Comparison of ENCODE assay signal across 8 mouse cellular contexts in the genomic region with DNA sequence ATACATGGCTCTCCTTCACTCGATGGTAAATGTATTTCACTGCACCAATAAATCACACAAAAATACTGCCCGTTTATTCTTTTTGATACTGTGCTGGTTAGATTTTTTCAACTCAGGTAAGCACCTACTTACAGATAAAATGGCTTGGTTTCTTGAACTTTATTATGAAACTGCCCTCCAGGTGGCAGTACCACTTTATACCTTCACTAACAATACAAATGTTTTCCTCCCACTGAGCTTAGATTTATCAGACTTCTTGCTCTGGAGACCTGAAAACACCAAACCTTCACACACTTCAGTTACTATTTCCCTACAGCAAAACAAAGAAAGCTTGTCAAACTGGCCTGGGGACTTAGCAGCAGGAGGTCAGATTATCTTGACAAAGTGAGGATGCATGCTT. TPM values are rescaled to one million over a fixed set of nuclear protein-coding genes. Genes with fewer than 3 reads are reported as not detected.
A peak's percentile ranks its signal among the peaks of the same experiment; 100 is the strongest.
DNase-seq lines count a peak whose midpoint lies in the region; ATAC-seq lines count a peak whose summit lies in the region.

No protein-coding gene starts in this region.

- peak; percentile 26 to 40 for DNase-seq in kidney, adult 8-10 months
- no peak for DNase-seq in kidney, adult 11 months
- peak; percentile 52 for DNase-seq in 3T3-L1 (ENCODE audit: low read depth, low spot score)
- DNase-seq in CD4-positive helper T cell, adult 2 months (ENCODE audit: low read depth, low spot score) = peak; percentile 57
- DNase-seq in urinary bladder, postnatal 25 days (ENCODE audit: low spot score) = no peak
- no peak for DNase-seq in left cerebral cortex, adult 8-10 months (ENCODE audit: low spot score in 2 of 2)
- no peak for DNase-seq in left cerebral cortex, adult 11 months (ENCODE audit: low spot score)

- 0 out of 2 replicates have a peak, but pooled peaks have one; percentile 33 for ATAC-seq in granulocyte monocyte progenitor cell, adult 5-6 weeks (replicated peaks; ENCODE audit: poor library complexity, severe bottlenecking)

RNA-seq across cellular contexts. Expression of a gene that starts 20.2 kb away (rescaled TPM):
- total RNA-seq in granulocyte monocyte progenitor cell, adult 5-6 weeks (2014; fragmentation: Nextera tagmentation) = 24.2 and 26.7 TPM in 2 replicates
- 15.3 and 22.0 TPM in 2 replicates for total RNA-seq in granulocyte monocyte progenitor cell, adult 5-6 weeks (2017)
- 100 to 1,000 TPM; 117 to 128 (median 122) TPM for total RNA-seq in left cerebral cortex, adult 8-10 months (2022)

Comparison
In these comparisons a context has a peak if more than half of its experiments do, and no peak if none do; other contexts are left out.
1. DNase-seq: peak in kidney, adult 8-10 months (2 of 2), 3T3-L1 (single experiment) and CD4-positive helper T cell, adult 2 months (single experiment); none in kidney, adult 11 months (single experiment), urinary bladder, postnatal 25 days (single experiment), left cerebral cortex, adult 8-10 months (0 of 2) and left cerebral cortex, adult 11 months (single experiment).
2. RNA of a gene that starts 20.2 kb away (total RNA-seq): 117 to 128 TPM in left cerebral cortex, adult 8-10 months; 15.3 to 26.7 TPM in granulocyte monocyte progenitor cell, adult 5-6 weeks; every median in the first group is over 4 times any median in the second.